Mouse (Mus musculus) testis, adult 2 months (tissue): ENCODE results near the gene Gm17631.

Experiments used
- CTCF ChIP-seq: fragments of 200-500 bp; IDR thresholded peaks from 2 replicates; pipeline ENCODE4 v1.5.1; 2012; ENCODE audit warnings: low read depth, mild to moderate bottlenecking, inconsistent platforms, low read length, moderate library complexity; ENCODE audit not compliant: control insufficient read depth, insufficient read depth, insufficient replicate concordance
- POLR2A ChIP-seq: fragments of 200-500 bp; IDR thresholded peaks from 2 replicates; pipeline ENCODE4 v1.6.1; 2012; ENCODE audit warnings: low read depth, mild to moderate bottlenecking, inconsistent platforms, low read length, moderate library complexity; ENCODE audit not compliant: control insufficient read depth

- no peak for TF ChIP-seq CTCF
- no peak for TF ChIP-seq POLR2A
Observed at GRCm38 (mm10) chr6:129882525-129882924, 20.1 kb downstream of the Gm17631 start.
